Mouse (Mus musculus) C2C12 (cell line): ENCODE measurements around the gene Etv4. TPM values are rescaled to one million over a fixed set of nuclear protein-coding genes. Genes with fewer than 3 reads are reported as not detected.

Experiments
- H3K27me3 ChIP-seq: one replicate; pipeline ENCODE4 v1.6.1; 2011; ENCODE audit not compliant: control insufficient read depth, insufficient read depth, insufficient read length
- H3K36me3 ChIP-seq: one replicate; pipeline ENCODE4 v1.6.1; 2011; ENCODE audit not compliant: control insufficient read depth, insufficient read depth
- H3K4me3 ChIP-seq: one replicate; pipeline ENCODE4 v1.5.1; 2011; ENCODE audit warnings: mild to moderate bottlenecking, control low read depth; ENCODE audit not compliant: poor library complexity, insufficient read depth, severe bottlenecking
- H3K79me2 ChIP-seq: one replicate; pipeline ENCODE4 v1.6.1; 2011; ENCODE audit not compliant: control insufficient read depth, insufficient read depth
- H3K79me3 ChIP-seq: one replicate; pipeline ENCODE4 v1.6.1; 2011; ENCODE audit warnings: low read depth, control low read depth
- H3ac ChIP-seq: one replicate; pipeline ENCODE3; 2011; ENCODE audit warnings: low read depth; ENCODE audit not compliant: control insufficient read depth, insufficient read length
- CEBPB ChIP-seq: IDR thresholded peaks from one replicate; pipeline ENCODE4 v1.6.1; 2011; ENCODE audit warnings: low read depth, mild to moderate bottlenecking, control low read depth, moderate library complexity
- CTCF ChIP-seq: IDR thresholded peaks from one replicate; pipeline ENCODE4 v1.5.1; 2011; ENCODE audit not compliant: control insufficient read depth, insufficient read depth, insufficient read length
- FOSL1 ChIP-seq: IDR thresholded peaks from one replicate; pipeline ENCODE4 v1.8.0; 2011; ENCODE audit warnings: mild to moderate bottlenecking, low read length; ENCODE audit not compliant: poor library complexity, insufficient read depth, severe bottlenecking
- MAX ChIP-seq: IDR thresholded peaks from one replicate; pipeline ENCODE4 v1.6.1; 2011; ENCODE audit warnings: mild to moderate bottlenecking, control low read depth
- MYOD1 ChIP-seq: IDR thresholded peaks from one replicate; pipeline ENCODE4 v1.6.1; 2011; ENCODE audit warnings: low read depth; ENCODE audit not compliant: control insufficient read depth, insufficient read length
- MYOG ChIP-seq: IDR thresholded peaks from one replicate; pipeline ENCODE4 v1.6.1; 2011; ENCODE audit not compliant: control insufficient read depth, insufficient read length; ENCODE audit errors: extremely low read depth
- USF1 ChIP-seq: IDR thresholded peaks from one replicate; pipeline ENCODE4 v1.6.1; 2011; ENCODE audit warnings: low read depth, mild to moderate bottlenecking, control low read depth, moderate library complexity
- polyA plus RNA-seq: library from polyadenylated mRNA; unstranded; fragments of >200 nt; fragmentation: generic; extraction: Trizol; gene quantifications from one replicate; pipeline ENCODE4 v1.2.1, GENCODE M21; 2012; ENCODE audit warnings: missing spikeins

Gene Etv4
- polyA plus RNA-seq, 1 experiment = 67.5 TPM

DNA sequence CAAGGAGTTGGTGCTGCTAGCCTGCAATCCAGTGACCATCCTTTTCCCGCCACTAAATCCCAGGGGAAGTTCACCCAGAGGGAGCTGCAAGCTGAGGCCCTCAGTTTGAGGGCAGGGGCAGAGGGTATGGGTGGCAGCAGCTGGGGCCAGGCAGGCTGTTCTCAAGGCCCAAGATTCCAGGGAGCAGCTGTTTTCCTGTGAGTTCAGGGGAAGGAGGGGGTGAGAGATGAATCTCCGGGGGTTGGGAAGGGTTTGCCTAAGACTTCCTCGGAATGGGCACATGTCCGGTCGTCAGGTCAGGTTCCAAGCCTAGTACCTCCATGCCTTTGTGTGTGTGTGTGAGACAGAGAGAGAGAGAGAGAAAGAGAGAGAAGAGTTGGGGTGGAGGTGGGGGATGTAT lies 13.1 kb downstream of the Etv4 start:
- Histone ChIP-seq H3K79me2 (no peaks in the 10 kb centered on the region), H3K27me3 (no peaks in the 10 kb centered on the region), H3K79me3 (no peaks in the 10 kb centered on the region), H3ac (peak overlapping the region; percentile 61), H3K36me3 (peaks cover 66% of the 10 kb centered on the region), H3K4me3 (no peak overlapping the region)
- no peak for TF ChIP-seq CTCF
- TF ChIP-seq CEBPB = no peak
- TF ChIP-seq MYOD1 = peak; percentile 68
- no peak for TF ChIP-seq MAX
- TF ChIP-seq MYOG = no peak
- TF ChIP-seq FOSL1 = no peak

DNA sequence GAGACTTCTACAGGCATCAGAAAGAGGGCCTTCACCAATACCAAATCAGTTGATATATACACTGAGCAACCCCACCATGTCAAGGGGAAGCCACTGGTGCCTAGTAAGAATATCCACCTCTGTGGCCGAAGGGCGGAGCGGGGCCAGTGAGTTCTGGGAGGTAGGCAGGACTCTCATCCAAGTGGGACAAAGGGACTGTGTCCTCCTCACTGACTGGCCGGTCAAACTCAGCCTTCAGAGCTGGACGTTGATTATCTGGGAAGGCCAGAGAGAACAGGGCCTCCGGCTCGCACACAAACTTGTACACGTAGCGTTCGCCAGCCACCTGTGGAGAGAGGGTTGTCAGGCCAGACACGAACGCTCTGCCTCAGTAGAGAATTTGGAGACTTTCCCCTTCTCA lies 14.9 kb downstream of the Etv4 start:
- Histone ChIP-seq H3K79me3 (no peaks in the 10 kb centered on the region), H3K79me2 (no peaks in the 10 kb centered on the region), H3K27me3 (no peaks in the 10 kb centered on the region), H3ac (no peak overlapping the region), H3K4me3 (no peak overlapping the region), H3K36me3 (peaks cover 76% of the 10 kb centered on the region)
- TF ChIP-seq MYOD1 = no peak
- TF ChIP-seq MAX = no peak
- TF ChIP-seq FOSL1 = no peak
- no peak for TF ChIP-seq USF1

DNA sequence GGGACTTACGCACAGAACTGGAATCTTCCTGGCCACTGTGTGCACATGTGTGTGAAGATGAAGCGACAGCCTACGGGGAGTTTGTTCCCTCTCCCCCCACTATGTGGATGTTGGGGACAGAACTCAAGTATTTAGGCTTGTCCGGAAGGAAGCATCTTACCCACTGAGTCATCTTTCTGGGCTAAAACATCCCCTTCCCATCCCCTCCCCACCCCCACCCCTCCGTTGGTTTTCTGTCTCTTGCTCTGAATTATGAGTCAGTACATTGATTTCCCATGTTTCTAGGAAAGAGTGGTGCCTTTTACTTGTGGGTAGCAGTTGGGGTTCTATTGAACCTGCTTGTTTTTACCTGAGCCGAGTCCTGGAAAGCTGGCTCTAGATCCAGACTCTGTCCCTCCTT lies 16.4 kb downstream of the Etv4 start:
- no peak overlapping the region for H3K4me3 ChIP-seq
- no peaks in the 10 kb centered on the region for H3K27me3 ChIP-seq
- H3K79me2 ChIP-seq = no peaks in the 10 kb centered on the region
- TF ChIP-seq CEBPB (no peak), MYOD1 (no peak), USF1 (no peak), MAX (no peak), CTCF (no peak), MYOG (no peak), FOSL1 (no peak)
- no peaks in the 10 kb centered on the region for H3K79me3 ChIP-seq
- peaks cover 81% of the 10 kb centered on the region for H3K36me3 ChIP-seq
- no peak overlapping the region for H3ac ChIP-seq

DNA sequence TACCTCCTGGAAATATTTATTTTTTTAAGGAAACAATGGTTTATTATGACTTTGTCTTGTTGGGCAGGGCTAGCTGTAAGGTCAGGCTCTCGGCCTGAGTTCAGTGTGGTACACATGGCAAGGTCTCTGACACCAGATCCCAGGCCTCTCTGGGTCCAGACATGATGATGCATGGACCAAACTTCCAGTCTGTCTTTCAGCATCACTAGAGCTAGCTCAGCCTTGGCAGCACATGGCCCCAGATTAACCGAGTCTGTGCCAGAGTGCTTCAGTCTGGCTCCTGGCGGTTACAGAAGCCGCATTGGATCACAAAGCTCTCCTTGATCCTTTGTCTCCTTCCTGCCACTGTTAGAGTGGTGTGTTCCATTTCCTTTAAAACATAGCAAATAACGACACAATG lies 17.8 kb downstream of the Etv4 start:
- no peaks in the 10 kb centered on the region for H3K27me3 ChIP-seq
- no peak overlapping the region for H3ac ChIP-seq
- no peak for TF ChIP-seq CTCF
- TF ChIP-seq FOSL1 = no peak
- TF ChIP-seq MYOD1 = no peak
- no peak for TF ChIP-seq MAX
- no peak for TF ChIP-seq CEBPB
- no peak for TF ChIP-seq USF1
- TF ChIP-seq MYOG = no peak
- peaks cover 90% of the 10 kb centered on the region for H3K36me3 ChIP-seq
- no peaks in the 10 kb centered on the region for H3K79me3 ChIP-seq
- no peaks in the 10 kb centered on the region for H3K79me2 ChIP-seq
- H3K4me3 ChIP-seq = no peak overlapping the region

DNA sequence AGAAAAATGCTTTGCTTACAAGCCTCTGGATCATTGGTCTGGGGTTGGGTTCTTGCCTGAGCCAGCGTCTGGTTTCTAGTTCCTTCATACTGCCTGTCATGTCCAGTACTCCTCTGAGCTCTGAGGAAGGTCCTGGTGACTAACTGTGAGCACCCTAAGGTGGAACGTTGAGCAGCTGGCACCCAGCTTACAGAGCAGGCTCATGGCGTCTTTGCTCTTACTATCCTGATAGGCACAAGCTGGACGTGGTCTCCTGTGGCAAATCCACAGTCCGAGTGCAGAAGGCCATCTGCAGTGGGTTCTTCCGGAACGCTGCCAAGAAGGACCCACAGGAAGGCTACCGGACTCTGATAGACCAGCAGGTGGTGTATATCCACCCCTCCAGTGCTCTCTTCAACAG lies 20.6 kb downstream of the Etv4 start:
- H3K36me3 ChIP-seq = peaks cover 91% of the 10 kb centered on the region
- no peaks in the 10 kb centered on the region for H3K79me3 ChIP-seq
- H3K4me3 ChIP-seq = no peak overlapping the region
- no peaks in the 10 kb centered on the region for H3K27me3 ChIP-seq
- no peaks in the 10 kb centered on the region for H3K79me2 ChIP-seq
- TF ChIP-seq CTCF = no peak
- TF ChIP-seq USF1 = no peak
- TF ChIP-seq CEBPB = no peak
- TF ChIP-seq MAX = no peak
- TF ChIP-seq MYOD1 = no peak
- no peak for TF ChIP-seq MYOG
- no peak for TF ChIP-seq FOSL1
- H3ac ChIP-seq = no peak overlapping the region

DNA sequence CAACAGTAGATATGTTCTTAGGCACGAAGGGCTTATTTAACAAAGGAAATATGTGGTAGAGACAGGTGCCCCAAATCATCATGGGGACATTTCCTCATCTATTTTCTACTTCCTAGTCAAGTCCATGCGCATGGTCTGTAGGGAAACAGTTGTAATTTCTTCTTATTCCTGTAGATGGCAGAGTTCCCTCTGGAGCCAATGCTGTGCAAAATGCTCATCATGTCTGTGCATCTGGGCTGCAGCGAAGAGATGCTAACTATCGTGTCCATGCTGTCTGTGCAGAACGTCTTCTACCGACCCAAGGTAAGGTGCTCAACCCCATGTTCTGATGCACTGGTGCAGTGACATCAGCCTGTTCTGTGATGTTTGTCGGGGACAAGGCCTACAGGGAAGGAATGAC lies 21.4 kb downstream of the Etv4 start:
- H3K27me3 ChIP-seq = no peaks in the 10 kb centered on the region
- peaks cover 90% of the 10 kb centered on the region for H3K36me3 ChIP-seq
- no peaks in the 10 kb centered on the region for H3K79me3 ChIP-seq
- TF ChIP-seq FOSL1 (no peak), CTCF (peak; percentile 5), MYOD1 (no peak), CEBPB (no peak), MYOG (no peak)
- H3K4me3 ChIP-seq = no peak overlapping the region
- no peak overlapping the region for H3ac ChIP-seq
- H3K79me2 ChIP-seq = no peaks in the 10 kb centered on the region
